In the genomic region with DNA sequence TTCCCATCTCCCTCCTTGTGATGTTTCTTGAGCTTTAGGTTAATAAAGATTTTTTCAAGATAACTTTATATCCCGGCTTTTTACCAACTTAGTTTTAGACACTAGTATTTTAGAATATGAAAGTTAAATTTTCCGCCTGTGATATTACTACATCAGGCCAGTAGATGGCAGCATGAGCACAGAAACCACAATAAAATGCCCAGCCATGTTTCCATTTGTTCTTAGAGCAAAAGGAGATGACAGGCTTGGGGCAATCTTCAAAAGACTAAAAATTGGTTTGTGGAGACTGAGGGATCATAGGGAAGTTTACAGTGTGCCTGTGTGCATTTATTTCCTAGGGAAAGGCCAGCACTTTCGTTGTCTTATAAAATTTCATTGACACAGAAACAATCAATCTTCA, we compare ENCODE assay signal across 9 mouse cellular contexts. TPM values are rescaled to one million over a fixed set of nuclear protein-coding genes. Genes with fewer than 3 reads are reported as not detected.
DNase-seq lines count a peak whose midpoint lies in the region; ATAC-seq lines count a peak whose summit lies in the region.
"Had no signal": no experiment of that assay in that cellular context is flagged by ENCODE, and none has a peak within 500 bp of the region (broad histone marks: within the 10 kb centered on the region; RNA-seq: fewer than 3 reads in every experiment).

No protein-coding gene starts in this region.

- H3K9me3 ChIP-seq in forebrain, embryonic 11.5 days (ENCODE audit: control insufficient read depth, low read length) = no peaks in the 10 kb centered on the region
- H3K9me3 ChIP-seq in forebrain, embryonic 10.5 days = no peaks in the 10 kb centered on the region
- no peaks in the 10 kb centered on the region for H3K9me3 ChIP-seq in megakaryocyte, embryonic 14.5 days

- H3K4me1 ChIP-seq in forebrain, embryonic 11.5 days (replicated peaks; ENCODE audit: control insufficient read depth, insufficient read depth, low read length) = no peaks in the 10 kb centered on the region
- H3K4me1 ChIP-seq in forebrain, embryonic 10.5 days = no peaks in the 10 kb centered on the region
- no peaks in the 10 kb centered on the region; the same call in 1 of the 2 replicates for H3K4me1 ChIP-seq in megakaryocyte, embryonic 14.5 days

- no peak for DNase-seq in forebrain, embryonic 11.5 days (ENCODE audit: low spot score)
- DNase-seq in forebrain, embryonic 10.5 days (ENCODE audit: extremely low spot score, low spot score) = no peak
- peak; percentile 5 for DNase-seq in lung, postnatal 10 days
- DNase-seq in lung, postnatal 25 days (ENCODE audit: low spot score) = no peak
- DNase-seq in embryo, embryonic 9.5 days (ENCODE audit: extremely low spot score) = peak; percentile 28
- DNase-seq in spleen, postnatal 4 days (ENCODE audit: low spot score in 2 of 2) = no peak

- WGBS in forebrain, embryonic 11.5 days = 24% methylated on average over 3 of the region's 3 CpGs
- 24% methylated on average over 3 of the region's 3 CpGs for WGBS in forebrain, embryonic 10.5 days

- no peaks in the 10 kb centered on the region for H3K27me3 ChIP-seq in forebrain, embryonic 11.5 days (ENCODE audit: control insufficient read depth, insufficient read depth, low read length)
- H3K27me3 ChIP-seq in forebrain, embryonic 10.5 days (ENCODE audit: poor library complexity, severe bottlenecking) = no peaks in the 10 kb centered on the region
- no peaks in the 10 kb centered on the region for H3K27me3 ChIP-seq in megakaryocyte, embryonic 14.5 days (replicated peaks)

- H3K9ac ChIP-seq in forebrain, embryonic 11.5 days (ENCODE audit: low read length) = no peak overlapping the region

- peak; percentile 69; the same call in 1 of the 2 replicates for ATAC-seq in forebrain, embryonic 11.5 days (replicated peaks; ENCODE audit: low FRiP score)
- ATAC-seq in erythroblast, adult 5-6 weeks (replicated peaks; ENCODE audit: low FRiP score, poor library complexity, severe bottlenecking) = no peak

- H3K4me2 ChIP-seq in forebrain, embryonic 11.5 days (ENCODE audit: low read depth, low read length, severe bottlenecking) = no peak overlapping the region

- no peaks in the 10 kb centered on the region for H3K36me3 ChIP-seq in forebrain, embryonic 11.5 days (ENCODE audit: control insufficient read depth, insufficient read depth, low read length)
- H3K36me3 ChIP-seq in forebrain, embryonic 10.5 days (replicated peaks) = no peaks in the 10 kb centered on the region
- no peaks in the 10 kb centered on the region for H3K36me3 ChIP-seq in megakaryocyte, embryonic 14.5 days (replicated peaks; ENCODE audit: low read length)

- H3K27ac ChIP-seq in forebrain, embryonic 11.5 days (ENCODE audit: low read depth, low read length) = no peak overlapping the region
- H3K27ac ChIP-seq in forebrain, embryonic 10.5 days = no peak overlapping the region

- no peak overlapping the region for H3K4me3 ChIP-seq in forebrain, embryonic 11.5 days (ENCODE audit: low read depth, low read length)
- H3K4me3 ChIP-seq in forebrain, embryonic 10.5 days = no peak overlapping the region
- peak overlapping the region; percentile 59 for H3K4me3 ChIP-seq in megakaryocyte, embryonic 14.5 days (replicated peaks)

RNA-seq across cellular contexts. Expression of a gene that starts 10.6 kb away (rescaled TPM):
- polyA plus RNA-seq in forebrain, embryonic 11.5 days (2014; fragmentation: Nextera tagmentation; extraction: Ambion mirVana) = not detected in 2 replicates
- not detected in 2 replicates for polyA plus RNA-seq in forebrain, embryonic 10.5 days (2016; fragmentation: Nextera tagmentation; extraction: Ambion mirVana)
- not detected in 2 replicates for polyA plus RNA-seq in megakaryocyte, embryonic 14.5 days (2012; ENCODE audit: insufficient read depth, low replicate concordance)
- total RNA-seq in erythroblast, adult 5-6 weeks (2015; ENCODE audit: low replicate concordance) = not detected in 2 replicates
- not detected in 2 replicates for total RNA-seq in erythroblast, adult 5-6 weeks (2017; ENCODE audit: low replicate concordance)
- polyA plus RNA-seq: liver, embryonic 16.5 days had no signal

RNA-seq across cellular contexts. Expression of a gene that starts 36.6 kb away (rescaled TPM):
- polyA plus RNA-seq in forebrain, embryonic 11.5 days (2014; fragmentation: Nextera tagmentation; extraction: Ambion mirVana) = not detected in 2 replicates
- polyA plus RNA-seq in forebrain, embryonic 10.5 days (2016; fragmentation: Nextera tagmentation; extraction: Ambion mirVana) = not detected in 2 replicates
- polyA plus RNA-seq in megakaryocyte, embryonic 14.5 days (2012; ENCODE audit: insufficient read depth, low replicate concordance) = not detected in 2 replicates
- total RNA-seq in erythroblast, adult 5-6 weeks (2015; ENCODE audit: low replicate concordance) = not detected in 2 replicates
- total RNA-seq in erythroblast, adult 5-6 weeks (2017; ENCODE audit: low replicate concordance) = not detected in 2 replicates
- polyA plus RNA-seq: liver, embryonic 16.5 days had no signal

RNA-seq across cellular contexts. Expression of a gene that starts 36.8 kb away (rescaled TPM):
- not detected in 2 replicates for polyA plus RNA-seq in forebrain, embryonic 11.5 days (2014; fragmentation: Nextera tagmentation; extraction: Ambion mirVana)
- not detected in 2 replicates for polyA plus RNA-seq in forebrain, embryonic 10.5 days (2016; fragmentation: Nextera tagmentation; extraction: Ambion mirVana)
- polyA plus RNA-seq in megakaryocyte, embryonic 14.5 days (2012; ENCODE audit: insufficient read depth, low replicate concordance) = not detected in 2 replicates
- total RNA-seq in erythroblast, adult 5-6 weeks (2015; ENCODE audit: low replicate concordance) = not detected in 2 replicates
- not detected in 2 replicates for total RNA-seq in erythroblast, adult 5-6 weeks (2017; ENCODE audit: low replicate concordance)
- polyA plus RNA-seq: liver, embryonic 16.5 days had no signal

RNA-seq across cellular contexts. Expression of a gene that starts 41.1 kb away (rescaled TPM):
- not detected in 2 replicates for polyA plus RNA-seq in forebrain, embryonic 11.5 days (2014; fragmentation: Nextera tagmentation; extraction: Ambion mirVana)
- not detected in 2 replicates for polyA plus RNA-seq in forebrain, embryonic 10.5 days (2016; fragmentation: Nextera tagmentation; extraction: Ambion mirVana)
- polyA plus RNA-seq in megakaryocyte, embryonic 14.5 days (2012; ENCODE audit: insufficient read depth, low replicate concordance) = 0.03 TPM in 1 of 2 replicates, not detected in the other
- total RNA-seq in erythroblast, adult 5-6 weeks (2015; ENCODE audit: low replicate concordance) = not detected in 2 replicates
- not detected in 2 replicates for total RNA-seq in erythroblast, adult 5-6 weeks (2017; ENCODE audit: low replicate concordance)
- polyA plus RNA-seq: liver, embryonic 16.5 days had no signal

RNA-seq across cellular contexts. Expression of a gene that starts 46.7 kb away (rescaled TPM):
- not detected in 2 replicates for polyA plus RNA-seq in forebrain, embryonic 11.5 days (2014; fragmentation: Nextera tagmentation; extraction: Ambion mirVana)
- polyA plus RNA-seq in forebrain, embryonic 10.5 days (2016; fragmentation: Nextera tagmentation; extraction: Ambion mirVana) = not detected in 2 replicates
- not detected in 2 replicates for polyA plus RNA-seq in megakaryocyte, embryonic 14.5 days (2012; ENCODE audit: insufficient read depth, low replicate concordance)
- not detected in 2 replicates for total RNA-seq in erythroblast, adult 5-6 weeks (2015; ENCODE audit: low replicate concordance)
- not detected in 2 replicates for total RNA-seq in erythroblast, adult 5-6 weeks (2017; ENCODE audit: low replicate concordance)
- polyA plus RNA-seq: liver, embryonic 16.5 days had no signal

Comparison
In these comparisons a context has a peak if more than half of its experiments do, and no peak if none do; other contexts are left out.
1. DNase-seq: peak in lung, postnatal 10 days (single experiment) and embryo, embryonic 9.5 days (single experiment); none in forebrain, embryonic 11.5 days (single experiment), forebrain, embryonic 10.5 days (single experiment), lung, postnatal 25 days (single experiment) and spleen, postnatal 4 days (0 of 2).